Mouse (Mus musculus) limb, embryonic 15.5 days (tissue): Measurements from ENCODE around the gene Tmem117. TPM values are rescaled to one million over a fixed set of nuclear protein-coding genes. Genes with fewer than 3 reads are reported as not detected.

Experiments used
- ATAC-seq: fragments of 200-750 bp; cut with Nextera tagmentation; 2 replicates; pipeline ENCODE4 v1.8.0; 2017; ENCODE audit warnings: low read depth, moderate TSS enrichment; ENCODE audit not compliant: insufficient number of reproducible peaks, low FRiP score, low TSS enrichment
- H3K27ac ChIP-seq: fragments of 300-500 bp; sonication (generic); 2 replicates; pipeline ENCODE4 v1.5.1; 2015; ENCODE audit warnings: moderate library complexity, mild to moderate bottlenecking, inconsistent platforms
- H3K27me3 ChIP-seq: fragments of 300-500 bp; sonication (generic); 2 replicates; pipeline ENCODE4 v1.6.1; 2015; ENCODE audit warnings: inconsistent platforms
- H3K36me3 ChIP-seq: fragments of 300-500 bp; sonication (generic); 2 replicates; pipeline ENCODE4 v1.6.1; 2015; ENCODE audit warnings: inconsistent platforms
- H3K4me1 ChIP-seq: fragments of 300-500 bp; sonication (generic); 2 replicates; pipeline ENCODE4 v1.6.1; 2015; ENCODE audit warnings: inconsistent platforms
- H3K4me2 ChIP-seq: fragments of 300-500 bp; sonication (generic); 2 replicates; pipeline ENCODE4 v1.6.1; 2015; ENCODE audit warnings: mild to moderate bottlenecking, inconsistent platforms
- H3K4me3 ChIP-seq: fragments of 300-500 bp; sonication (generic); 2 replicates; pipeline ENCODE4 v1.5.1; 2015; ENCODE audit warnings: mild to moderate bottlenecking, inconsistent platforms
- H3K9ac ChIP-seq: fragments of 300-500 bp; sonication (generic); 2 replicates; pipeline ENCODE4 v1.6.1; 2015; ENCODE audit warnings: inconsistent platforms
- H3K9me3 ChIP-seq: fragments of 300-500 bp; sonication (generic); 2 replicates; pipeline ENCODE4 v1.6.1; 2016; ENCODE audit warnings: inconsistent platforms
- WGBS: fragments of 180-500 bp; shearing (Covaris S2); methylation state at CpG from one replicate; pipeline ENCODE4 v1.1.7; 2015; 5-methylcytosine and 5-hydroxymethylcytosine counted together
- polyA plus RNA-seq: library from polyadenylated mRNA; unstranded; fragments of >200 nt; fragmentation: Nextera tagmentation; extraction: Ambion mirVana; gene quantifications from 2 replicates; pipeline ENCODE4 v1.2.1, GENCODE M21; 2015

Tmem117 gene
- polyA plus RNA-seq, 1 experiment from 2014 or later = 5.1 TPM

GRCm38 (mm10) chr15:94649766-94650120 is 20.7 kb downstream of the Tmem117 start:
- H3K4me3 ChIP-seq = no peak overlapping the region
- no peaks in the 10 kb centered on the region for H3K9me3 ChIP-seq
- no peaks in the 10 kb centered on the region for H3K27me3 ChIP-seq
- no peak overlapping the region for H3K4me2 ChIP-seq
- 69% methylated on average over 13 of the region's 13 CpGs for WGBS
- H3K9ac ChIP-seq = no peak overlapping the region
- H3K36me3 ChIP-seq = no peaks in the 10 kb centered on the region
- no peak overlapping the region for H3K27ac ChIP-seq
- no peaks in the 10 kb centered on the region for H3K4me1 ChIP-seq
- no peak for ATAC-seq

GRCm38 (mm10) chr15:94651350-94651749 is 22.3 kb downstream of the Tmem117 start:
- Histone ChIP-seq H3K9ac (no peak overlapping the region), H3K4me3 (no peak overlapping the region), H3K36me3 (no peaks in the 10 kb centered on the region), H3K27me3 (no peaks in the 10 kb centered on the region), H3K9me3 (no peaks in the 10 kb centered on the region), H3K4me2 (no peak overlapping the region), H3K27ac (no peak overlapping the region), H3K4me1 (peaks cover 3% of the 10 kb centered on the region; the same call in 1 of the 2 replicates)
- WGBS = 76% methylated on average over 9 of the region's 9 CpGs
- no peak for ATAC-seq

GRCm38 (mm10) chr15:94651969-94652842 is 23.2 kb downstream of the Tmem117 start:
- no peak overlapping the region for H3K9ac ChIP-seq
- 75% methylated on average over 13 of the region's 13 CpGs for WGBS
- no peak overlapping the region for H3K27ac ChIP-seq
- peaks cover 3% of the 10 kb centered on the region; the same call in 1 of the 2 replicates for H3K4me1 ChIP-seq
- no peak for ATAC-seq
- H3K4me2 ChIP-seq = no peak overlapping the region
- no peaks in the 10 kb centered on the region for H3K36me3 ChIP-seq
- no peaks in the 10 kb centered on the region for H3K9me3 ChIP-seq
- H3K27me3 ChIP-seq = no peaks in the 10 kb centered on the region
- H3K4me3 ChIP-seq = no peak overlapping the region

- WGBS = 66% methylated on average over 3 of the region's 3 CpGs
- no peaks in the 10 kb centered on the region for H3K27me3 ChIP-seq
- H3K27ac ChIP-seq = no peak overlapping the region
These were observed 23.8 kb downstream of the Tmem117 start for GRCm38 (mm10) chr15:94652843-94653206.

GRCm38 (mm10) chr15:94655811-94656323 is 26.8 kb downstream of the Tmem117 start:
- peaks cover 18% of the 10 kb centered on the region for H3K4me1 ChIP-seq
- no peaks in the 10 kb centered on the region for H3K9me3 ChIP-seq
- H3K4me3 ChIP-seq = no peak overlapping the region
- WGBS = 61% methylated on average over 13 of the region's 13 CpGs
- H3K9ac ChIP-seq = no peak overlapping the region
- H3K36me3 ChIP-seq = no peaks in the 10 kb centered on the region
- no peak overlapping the region for H3K4me2 ChIP-seq
- no peaks in the 10 kb centered on the region for H3K27me3 ChIP-seq
- no peak for ATAC-seq
- H3K27ac ChIP-seq = no peak overlapping the region

More at GRCm38 (mm10) chr15:94652843-94653206, 23.8 kb downstream of the Tmem117 start:
- Histone ChIP-seq H3K4me1 (peaks cover 5% of the 10 kb centered on the region; the same call in 1 of the 2 replicates), H3K36me3 (no peaks in the 10 kb centered on the region), H3K4me2 (no peak overlapping the region), H3K9me3 (no peaks in the 10 kb centered on the region), H3K4me3 (no peak overlapping the region), H3K9ac (no peak overlapping the region)
- no peak for ATAC-seq

- Histone ChIP-seq H3K4me1 (peaks cover 18% of the 10 kb centered on the region), H3K27ac (no peak overlapping the region), H3K36me3 (no peaks in the 10 kb centered on the region), H3K4me2 (no peak overlapping the region), H3K9me3 (no peaks in the 10 kb centered on the region), H3K4me3 (no peak overlapping the region), H3K9ac (no peak overlapping the region), H3K27me3 (no peaks in the 10 kb centered on the region)
- no peak for ATAC-seq
- 30% methylated on average over 6 of the region's 6 CpGs for WGBS
These were observed 28.9 kb downstream of the Tmem117 start for GRCm38 (mm10) chr15:94657882-94658281.

- Histone ChIP-seq H3K9ac (no peak overlapping the region), H3K27me3 (no peaks in the 10 kb centered on the region), H3K4me3 (no peak overlapping the region), H3K27ac (peak overlapping the region; percentile 48; the same call in 1 of the 2 replicates), H3K9me3 (no peaks in the 10 kb centered on the region), H3K4me2 (no peak overlapping the region), H3K36me3 (no peaks in the 10 kb centered on the region), H3K4me1 (peaks cover 18% of the 10 kb centered on the region)
- ATAC-seq = peak; percentile 46; the same call in 1 of the 2 replicates
- WGBS = 60% methylated on average over 13 of the region's 13 CpGs
These were observed 29.5 kb downstream of the Tmem117 start for GRCm38 (mm10) chr15:94658392-94659111.

- H3K4me1 ChIP-seq = peaks cover 18% of the 10 kb centered on the region
- peak overlapping the region; percentile 48 for H3K27ac ChIP-seq
- H3K4me2 ChIP-seq = no peak overlapping the region
- no peaks in the 10 kb centered on the region for H3K9me3 ChIP-seq
- H3K27me3 ChIP-seq = no peaks in the 10 kb centered on the region
- WGBS = 27% methylated on average over 6 of the region's 6 CpGs
- no peak for ATAC-seq
- H3K9ac ChIP-seq = no peak overlapping the region
- H3K4me3 ChIP-seq = no peak overlapping the region
- H3K36me3 ChIP-seq = no peaks in the 10 kb centered on the region
These were observed 30.0 kb downstream of the Tmem117 start for GRCm38 (mm10) chr15:94659112-94659437.

- Histone ChIP-seq H3K9ac (no peak overlapping the region), H3K36me3 (no peaks in the 10 kb centered on the region), H3K4me3 (no peak overlapping the region), H3K9me3 (no peaks in the 10 kb centered on the region), H3K4me2 (no peak overlapping the region), H3K27ac (no peak overlapping the region), H3K4me1 (peaks cover 17% of the 10 kb centered on the region), H3K27me3 (no peaks in the 10 kb centered on the region)
- 21% methylated on average over 7 of the region's 7 CpGs for WGBS
- no peak for ATAC-seq
These were observed 31.9 kb downstream of the Tmem117 start for GRCm38 (mm10) chr15:94660913-94661312.

GRCm38 (mm10) chr15:94661398-94661797 is 32.4 kb downstream of the Tmem117 start:
- Histone ChIP-seq H3K27ac (no peak overlapping the region), H3K4me1 (peaks cover 15% of the 10 kb centered on the region), H3K36me3 (no peaks in the 10 kb centered on the region), H3K9me3 (no peaks in the 10 kb centered on the region), H3K4me3 (no peak overlapping the region), H3K9ac (no peak overlapping the region), H3K27me3 (no peaks in the 10 kb centered on the region), H3K4me2 (no peak overlapping the region)
- 16% methylated on average over 9 of the region's 9 CpGs for WGBS
- no peak for ATAC-seq

GRCm38 (mm10) chr15:94664612-94665011 is 35.6 kb downstream of the Tmem117 start:
- H3K4me2 ChIP-seq = no peak overlapping the region
- no peak overlapping the region for H3K27ac ChIP-seq
- 83% methylated on average over 6 of the region's 6 CpGs for WGBS
- ATAC-seq = no peak
- H3K4me1 ChIP-seq = no peaks in the 10 kb centered on the region
- no peaks in the 10 kb centered on the region for H3K36me3 ChIP-seq
- no peaks in the 10 kb centered on the region for H3K27me3 ChIP-seq
- no peak overlapping the region for H3K4me3 ChIP-seq
- H3K9me3 ChIP-seq = no peaks in the 10 kb centered on the region
- no peak overlapping the region for H3K9ac ChIP-seq

GRCm38 (mm10) chr15:94681135-94681534 is 52.1 kb downstream of the Tmem117 start:
- Histone ChIP-seq H3K27ac (no peak overlapping the region), H3K36me3 (no peaks in the 10 kb centered on the region), H3K9me3 (no peaks in the 10 kb centered on the region), H3K4me1 (no peaks in the 10 kb centered on the region), H3K27me3 (no peaks in the 10 kb centered on the region), H3K4me3 (no peak overlapping the region), H3K4me2 (no peak overlapping the region), H3K9ac (no peak overlapping the region)
- 63% methylated on average over 3 of the region's 3 CpGs for WGBS
- no peak for ATAC-seq
